Mouse (Mus musculus) adrenal gland, adult 18-20 months (tissue): ENCODE data around the gene Vmn1r65. TPM values are rescaled to one million over a fixed set of nuclear protein-coding genes. Genes with fewer than 3 reads are reported as not detected.
"Not testable (repeated sequence)": the region's sequence is repeated elsewhere in the genome, so short reads cannot be mapped to it uniquely, and the experiment has no call there.

Experiments
- DNase-seq, 2 experiments: peaks; one replicate each; pipeline ENCODE4 v3.0.0; 2021 to 2022; ENCODE audit warnings: low spot score in 2 of 2
- long read RNA-seq, 2 experiments: library from polyadenylated mRNA; stranded (forward); transcript quantifications; one replicate each; pipeline ENCODE4 v2.0.0; 2021
- total RNA-seq, 2 experiments: library from RNA; stranded (reverse); gene quantifications; 1 replicate in 1 of 2; 2 replicates in 1 of 2; pipeline ENCODE4 v1.2.3; 2021

The Vmn1r65 gene
- total RNA-seq: not detected
- long read RNA-seq, experiment 1: 0 reads
- long read RNA-seq, experiment 2: 0 reads

- no peak for DNase-seq
Observed at GRCm38 (mm10) chr7:6010910-6011309, at the start of gene Vmn1r65. Gene Vmn1r65, minus strand, starts transcription at chr7:6011010.

- no peak for DNase-seq
Observed at GRCm38 (mm10) chr7:6044861-6045260, 34.1 kb upstream of the Vmn1r65 start, which contains the start of gene Nlrp4c. Gene Nlrp4c, plus strand, starts transcription at chr7:6045161.

GRCm38 (mm10) chr7:5982426-5982825 lies 28.4 kb downstream of the Vmn1r65 start:
- not testable (repeated sequence) for DNase-seq

GRCm38 (mm10) chr7:5972546-5972945 lies 38.3 kb downstream of the Vmn1r65 start:
- not testable (repeated sequence) for DNase-seq

Other genes with a start within 250 kb of the Vmn1r65 start
- gene Vmn1r63, start 205.6 kb downstream of the Vmn1r65 start, total RNA-seq: not detected
- gene Vmn1r64, start 126.5 kb downstream of the Vmn1r65 start, total RNA-seq: not detected
- gene Nlrp4c, start 34.2 kb upstream of the Vmn1r65 start, total RNA-seq: not detected
- 10 to 100 TPM; 43.2 to 47.7 TPM for gene Zfp787, start 145.0 kb upstream of the Vmn1r65 start, total RNA-seq
- gene Zfp444, start 161.2 kb upstream of the Vmn1r65 start, total RNA-seq: 10 to 100 TPM; 25.8 to 27.0 TPM
- gene Galp, start 186.1 kb upstream of the Vmn1r65 start, total RNA-seq: not detected
- not detected for gene Zscan5b, start 211.3 kb upstream of the Vmn1r65 start, total RNA-seq
- not detected for gene Epp13, start 241.7 kb upstream of the Vmn1r65 start, total RNA-seq